Mouse (Mus musculus) heart, adult 2 months (tissue): ENCODE data around the gene Trpc4ap.

ENCODE experiments used
- CTCF ChIP-seq: fragments of 200-600 bp; IDR thresholded peaks from 2 replicates; pipeline ENCODE4 v1.8.1; 2022; ENCODE audit warnings: antibody characterized with exemption, mild to moderate bottlenecking, moderate library complexity
- EP300 ChIP-seq: fragments of 200-500 bp; IDR thresholded peaks from 2 replicates; pipeline ENCODE4 v1.6.1; 2011; ENCODE audit warnings: low read depth, low read length, control low read depth; ENCODE audit not compliant: insufficient read depth
- POLR2A ChIP-seq: fragments of 200-500 bp; IDR thresholded peaks from 2 replicates; pipeline ENCODE4 v1.6.1; 2011; ENCODE audit warnings: mild to moderate bottlenecking, low read depth, low read length, control low read depth; ENCODE audit not compliant: insufficient read depth

GRCm38 (mm10) chr2:155628112-155628511, 64.1 kb downstream of the Trpc4ap start:
- no peak for TF ChIP-seq CTCF
- TF ChIP-seq POLR2A: no peak
- no peak for TF ChIP-seq EP300
